Mouse (Mus musculus) lung, embryonic 16.5 days (tissue): ENCODE measurements around the gene Trim38. TPM values are rescaled to one million over a fixed set of nuclear protein-coding genes. Genes with fewer than 3 reads are reported as not detected.

ENCODE experiments used
- ATAC-seq: fragments of 200-750 bp; cut with Nextera tagmentation; 2 replicates; pipeline ENCODE4 v1.8.0; 2017; ENCODE audit warnings: low read depth, mild to moderate bottlenecking, moderate library complexity
- H3K27ac ChIP-seq: fragments of 300-500 bp; sonication (generic); 2 replicates; pipeline ENCODE4 v1.5.1; 2014; ENCODE audit warnings: mild to moderate bottlenecking, control low read depth, low read length
- H3K27me3 ChIP-seq: fragments of 300-500 bp; sonication (generic); 2 replicates; pipeline ENCODE4 v1.6.1; 2014; ENCODE audit warnings: low read depth, low read length, mixed read lengths; ENCODE audit not compliant: control insufficient read depth, insufficient read depth
- H3K36me3 ChIP-seq: fragments of 300-500 bp; sonication (generic); 2 replicates; pipeline ENCODE4 v1.6.1; 2014; ENCODE audit warnings: low read length; ENCODE audit not compliant: control insufficient read depth, insufficient read depth
- H3K4me1 ChIP-seq: fragments of 300-500 bp; sonication (generic); replicated peaks from 2 replicates; pipeline ENCODE4 v1.6.1; 2014; ENCODE audit warnings: low read length, mixed read lengths; ENCODE audit not compliant: control insufficient read depth, insufficient read depth
- H3K4me2 ChIP-seq: fragments of 300-500 bp; sonication (generic); 2 replicates; pipeline ENCODE4 v1.6.1; 2014; ENCODE audit warnings: low read depth, low read length, control low read depth
- H3K4me3 ChIP-seq: fragments of 300-500 bp; sonication (generic); 2 replicates; pipeline ENCODE4 v1.5.1; 2014; ENCODE audit warnings: mild to moderate bottlenecking, low read length, control low read depth
- H3K9ac ChIP-seq: fragments of 300-500 bp; sonication (generic); 2 replicates; pipeline ENCODE4 v1.6.1; 2014; ENCODE audit warnings: low read length, control low read depth
- H3K9me3 ChIP-seq: fragments of 300-500 bp; sonication (generic); 2 replicates; pipeline ENCODE4 v1.6.1; 2016; ENCODE audit warnings: low read length; ENCODE audit not compliant: control insufficient read depth
- WGBS: fragments of 180-500 bp; shearing (Covaris S2); extraction: QIAGEN DNeasy Blood & Tissue Kit; methylation state at CpG from one replicate; pipeline ENCODE4 v1.1.7; 2014; 5-methylcytosine and 5-hydroxymethylcytosine counted together
- polyA plus RNA-seq: library from polyadenylated mRNA; unstranded; fragments of >200 nt; fragmentation: Nextera tagmentation; extraction: Ambion mirVana; gene quantifications from 2 replicates; pipeline ENCODE4 v1.2.1, GENCODE M21; 2015

Trim38 gene
- polyA plus RNA-seq, 1 experiment from 2014 or later: not detected

DNA sequence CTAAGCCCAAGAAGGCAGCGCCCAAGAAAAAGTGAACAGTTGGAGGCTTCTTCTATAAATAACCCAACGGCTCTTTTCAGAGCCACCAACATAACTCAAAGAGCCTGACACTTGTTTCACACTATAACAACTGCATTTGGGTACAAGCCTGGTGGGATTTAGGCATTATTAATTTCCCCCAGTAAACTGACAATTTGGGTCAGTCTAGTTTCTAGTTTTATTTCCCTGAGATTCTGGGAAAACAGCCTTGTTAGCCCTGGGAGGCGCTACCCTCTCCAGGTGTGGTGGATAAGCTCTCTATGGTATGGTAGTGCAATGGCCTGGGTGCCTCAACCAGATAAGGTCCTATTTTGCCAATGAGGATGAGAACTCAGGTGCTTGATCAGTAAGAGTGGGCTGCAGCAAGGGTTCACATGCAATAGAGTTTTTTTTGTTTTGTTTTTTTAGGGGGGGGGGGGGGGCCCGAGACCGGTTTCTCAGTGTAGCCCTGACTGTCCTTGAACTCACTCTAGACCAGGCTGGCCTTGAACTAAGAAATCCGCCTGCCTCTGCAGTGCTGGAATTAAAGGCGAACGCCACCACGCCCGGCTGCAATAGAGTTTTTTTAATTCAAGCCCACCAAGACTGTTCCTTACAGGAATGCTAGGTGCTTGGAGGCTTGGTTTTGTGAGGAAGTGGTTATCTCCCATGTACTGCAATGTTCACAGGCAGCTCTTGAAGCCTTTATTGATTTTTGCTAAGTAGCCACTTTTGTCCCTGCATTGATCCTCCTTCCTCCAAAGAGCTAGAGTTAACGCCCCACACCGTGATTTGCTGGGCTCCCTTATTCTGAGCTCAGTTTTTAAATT lies 5.2 kb upstream of the Trim38 start:
- Histone ChIP-seq H3K27ac (peak overlapping the region; percentile 95), H3K27me3 (no peaks in the 10 kb centered on the region), H3K9ac (peak overlapping the region; percentile 74), H3K36me3 (no peaks in the 10 kb centered on the region), H3K9me3 (no peaks in the 10 kb centered on the region), H3K4me2 (peak overlapping the region; percentile 77), H3K4me3 (peak overlapping the region; percentile 57), H3K4me1 (peaks cover 18% of the 10 kb centered on the region)
- no peak for ATAC-seq
- WGBS: 30% methylated on average over 12 of the region's 12 CpGs

- H3K9ac ChIP-seq: no peak overlapping the region
- H3K27me3 ChIP-seq: no peaks in the 10 kb centered on the region
- H3K4me3 ChIP-seq: no peak overlapping the region
- peak overlapping the region; percentile 33; the same call in 1 of the 2 replicates for H3K27ac ChIP-seq
- peaks cover 14% of the 10 kb centered on the region for H3K4me1 ChIP-seq
- H3K4me2 ChIP-seq: no peak overlapping the region
- 33% methylated on average over 1 of the region's 1 CpGs for WGBS
- no peak for ATAC-seq
- no peaks in the 10 kb centered on the region for H3K9me3 ChIP-seq
- no peaks in the 10 kb centered on the region for H3K36me3 ChIP-seq
Observed at GRCm38 (mm10) chr13:23765172-23765513, 4.6 kb upstream of the Trim38 start.

DNA sequence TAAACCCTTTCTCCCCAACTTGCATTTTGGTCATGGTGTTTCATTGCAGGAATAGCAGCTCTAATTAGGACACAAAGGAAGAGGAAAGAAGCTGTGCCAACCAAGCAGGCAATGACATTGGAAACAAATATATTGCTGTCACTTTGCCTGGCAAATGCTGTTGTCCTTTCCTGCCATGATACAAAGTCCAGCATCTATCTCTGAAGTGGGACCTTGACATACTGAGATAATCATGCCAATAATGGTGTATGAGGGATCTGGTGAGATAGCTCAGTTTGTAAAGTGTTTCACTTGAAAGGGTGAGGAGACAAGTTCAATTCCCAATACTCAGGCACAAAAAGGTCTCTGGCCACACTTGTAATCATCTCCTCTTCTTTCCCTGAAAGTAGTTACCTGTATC lies 2.9 kb upstream of the Trim38 start:
- Histone ChIP-seq H3K4me3 (no peak overlapping the region), H3K4me1 (peaks cover 10% of the 10 kb centered on the region), H3K9me3 (no peaks in the 10 kb centered on the region), H3K9ac (no peak overlapping the region), H3K4me2 (no peak overlapping the region), H3K27me3 (no peaks in the 10 kb centered on the region), H3K27ac (no peak overlapping the region), H3K36me3 (no peaks in the 10 kb centered on the region)
- no peak for ATAC-seq

DNA sequence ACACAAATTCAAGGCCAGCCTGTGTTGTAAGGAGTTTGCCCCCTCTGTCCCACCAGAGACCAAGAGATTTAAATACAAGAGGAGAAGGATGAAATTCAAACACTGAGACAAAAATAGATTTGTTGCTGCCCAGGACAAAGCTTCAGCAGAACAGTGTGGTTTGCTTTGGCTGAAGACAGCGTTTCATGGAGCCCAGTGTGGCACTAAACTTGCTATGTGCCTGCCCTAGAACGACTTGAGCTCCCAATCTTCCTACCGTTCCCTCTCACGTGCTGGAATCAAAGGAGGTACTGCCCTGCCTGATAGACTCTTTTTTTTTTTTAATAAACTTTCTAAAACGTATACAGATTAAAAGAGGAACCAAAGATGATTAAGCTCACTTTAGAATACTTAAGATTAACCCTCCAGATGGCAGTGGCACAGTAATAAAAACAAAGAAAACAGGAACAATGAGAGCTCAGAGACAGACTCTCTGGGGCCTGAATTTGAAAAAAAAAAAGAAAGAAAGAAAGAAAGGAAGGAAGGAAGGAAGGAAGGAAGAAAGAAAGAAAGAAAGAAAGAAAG lies 797 bp upstream of the Trim38 start:
- no peaks in the 10 kb centered on the region for H3K27me3 ChIP-seq
- H3K9ac ChIP-seq: no peak overlapping the region
- H3K4me2 ChIP-seq: no peak overlapping the region
- H3K36me3 ChIP-seq: no peaks in the 10 kb centered on the region
- no peak for ATAC-seq
- H3K4me3 ChIP-seq: no peak overlapping the region
- WGBS: 39% methylated on average over 5 of the region's 5 CpGs
- peaks cover 12% of the 10 kb centered on the region for H3K4me1 ChIP-seq
- no peak overlapping the region for H3K27ac ChIP-seq
- H3K9me3 ChIP-seq: no peaks in the 10 kb centered on the region

GRCm38 (mm10) chr13:23772561-23773313 lies 3.0 kb downstream of the Trim38 start:
- no peak overlapping the region for H3K27ac ChIP-seq

GRCm38 (mm10) chr13:23778339-23778738 lies 8.6 kb downstream of the Trim38 start:
- 89% methylated on average over 7 of the region's 7 CpGs for WGBS
- no peak overlapping the region for H3K27ac ChIP-seq
- no peak overlapping the region for H3K4me2 ChIP-seq
- H3K9ac ChIP-seq: no peak overlapping the region
- H3K4me1 ChIP-seq: no peaks in the 10 kb centered on the region
- H3K9me3 ChIP-seq: no peaks in the 10 kb centered on the region
- no peaks in the 10 kb centered on the region for H3K27me3 ChIP-seq
- H3K4me3 ChIP-seq: no peak overlapping the region
- H3K36me3 ChIP-seq: no peaks in the 10 kb centered on the region
- ATAC-seq: no peak

More at GRCm38 (mm10) chr13:23772561-23773313, 3.0 kb downstream of the Trim38 start:
- H3K9me3 ChIP-seq: no peaks in the 10 kb centered on the region
- 0 out of 2 replicates have a peak, but pooled peaks cover 3% of the 10 kb centered on the region for H3K4me1 ChIP-seq
- 0 out of 2 replicates have a peak overlapping the region, but pooled peaks have one; percentile 1 for H3K4me3 ChIP-seq
- 22% methylated on average over 21 of the region's 21 CpGs for WGBS
- H3K36me3 ChIP-seq: no peaks in the 10 kb centered on the region
- ATAC-seq: peak; percentile 95
- H3K4me2 ChIP-seq: peak overlapping the region; percentile 43
- no peaks in the 10 kb centered on the region for H3K27me3 ChIP-seq
- no peak overlapping the region for H3K9ac ChIP-seq

GRCm38 (mm10) chr13:23779025-23779424 lies 9.3 kb downstream of the Trim38 start:
- no peak for ATAC-seq
- WGBS: 65% methylated on average over 4 of the region's 4 CpGs
- no peaks in the 10 kb centered on the region for H3K9me3 ChIP-seq
- no peaks in the 10 kb centered on the region for H3K4me1 ChIP-seq
- no peaks in the 10 kb centered on the region for H3K36me3 ChIP-seq
- no peaks in the 10 kb centered on the region for H3K27me3 ChIP-seq
- no peak overlapping the region for H3K9ac ChIP-seq
- no peak overlapping the region for H3K4me3 ChIP-seq
- no peak overlapping the region for H3K27ac ChIP-seq
- no peak overlapping the region for H3K4me2 ChIP-seq

GRCm38 (mm10) chr13:23792520-23792919 lies 22.8 kb downstream of the Trim38 start:
- no peaks in the 10 kb centered on the region for H3K36me3 ChIP-seq
- H3K4me1 ChIP-seq: no peaks in the 10 kb centered on the region
- WGBS: 24% methylated on average over 2 of the region's 2 CpGs
- H3K9me3 ChIP-seq: no peaks in the 10 kb centered on the region
- ATAC-seq: no peak
- no peak overlapping the region for H3K27ac ChIP-seq
- no peak overlapping the region for H3K4me2 ChIP-seq
- no peaks in the 10 kb centered on the region for H3K27me3 ChIP-seq
- no peak overlapping the region for H3K4me3 ChIP-seq
- no peak overlapping the region for H3K9ac ChIP-seq

GRCm38 (mm10) chr13:23799405-23799804 lies 29.7 kb downstream of the Trim38 start:
- Histone ChIP-seq H3K36me3 (no peaks in the 10 kb centered on the region), H3K27me3 (no peaks in the 10 kb centered on the region), H3K4me1 (no peaks in the 10 kb centered on the region), H3K9me3 (no peaks in the 10 kb centered on the region), H3K4me3 (no peak overlapping the region), H3K27ac (no peak overlapping the region), H3K9ac (no peak overlapping the region), H3K4me2 (no peak overlapping the region)
- no peak for ATAC-seq
- 75% methylated on average over 5 of the region's 5 CpGs for WGBS
